Mouse (Mus musculus) limb, embryonic 14.5 days (tissue): Measurements from ENCODE around the gene Wdtc1. TPM values are rescaled to one million over a fixed set of nuclear protein-coding genes. Genes with fewer than 3 reads are reported as not detected.

Experiments
- ATAC-seq: fragments of 200-750 bp; cut with Nextera tagmentation; 2 replicates; pipeline ENCODE4 v1.8.0; 2017; ENCODE audit warnings: low read depth, moderate number of reproducible peaks, moderate TSS enrichment; ENCODE audit not compliant: low FRiP score
- DNase-seq: peaks from one replicate; pipeline ENCODE4 v3.0.0-alpha.2; 2015; ENCODE audit warnings: low spot score
- H3K27ac ChIP-seq: fragments of 300-500 bp; sonication (generic); replicated peaks from 2 replicates; pipeline ENCODE4 v1.5.1; 2014; ENCODE audit warnings: low read depth, mild to moderate bottlenecking, low read length, moderate library complexity, mixed read lengths
- H3K27me3 ChIP-seq: fragments of 300-500 bp; sonication (generic); 2 replicates; pipeline ENCODE4 v1.6.1; 2014; ENCODE audit warnings: low read length, mixed read lengths; ENCODE audit not compliant: control insufficient read depth, insufficient read depth
- H3K36me3 ChIP-seq: fragments of 300-500 bp; sonication (generic); 2 replicates; pipeline ENCODE4 v1.6.1; 2014; ENCODE audit warnings: mild to moderate bottlenecking, low read length, moderate library complexity, mixed read lengths; ENCODE audit not compliant: control insufficient read depth, insufficient read depth
- H3K4me1 ChIP-seq: fragments of 300-500 bp; sonication (generic); 2 replicates; pipeline ENCODE4 v1.6.1; 2014; ENCODE audit warnings: antibody characterized with exemption, low read length, mixed read lengths; ENCODE audit not compliant: control insufficient read depth, insufficient read depth
- H3K4me2 ChIP-seq: fragments of 300-500 bp; sonication (generic); replicated peaks from 2 replicates; pipeline ENCODE4 v1.6.1; 2014; ENCODE audit warnings: low read depth, mild to moderate bottlenecking, low read length, moderate library complexity; ENCODE audit not compliant: severe bottlenecking
- H3K4me3 ChIP-seq: fragments of 300-500 bp; sonication (generic); replicated peaks from 2 replicates; pipeline ENCODE4 v1.5.1; 2014; ENCODE audit warnings: low read length
- H3K9ac ChIP-seq: fragments of 300-500 bp; sonication (generic); 2 replicates; pipeline ENCODE4 v1.6.1; 2014; ENCODE audit warnings: mild to moderate bottlenecking, low read depth, low read length, moderate library complexity; ENCODE audit not compliant: severe bottlenecking
- H3K9me3 ChIP-seq: fragments of 300-500 bp; sonication (generic); 2 replicates; pipeline ENCODE4 v1.6.1; 2016; ENCODE audit warnings: low read length; ENCODE audit not compliant: control insufficient read depth
- POLR2A ChIP-seq: fragments of 200-500 bp; IDR thresholded peaks from 2 replicates; pipeline ENCODE4 v1.8.0; 2012; ENCODE audit warnings: inconsistent platforms, mild to moderate bottlenecking, moderate library complexity, borderline replicate concordance; ENCODE audit not compliant: insufficient read depth, insufficient read length; ENCODE audit errors: extremely low read depth
- WGBS: fragments of 180-500 bp; shearing (Covaris S2); extraction: QIAGEN DNeasy Blood & Tissue Kit; methylation state at CpG from one replicate; pipeline ENCODE4 v1.1.7; 2014; 5-methylcytosine and 5-hydroxymethylcytosine counted together
- polyA plus RNA-seq, 2 experiments: library from polyadenylated mRNA; depleted of rRNA in 1 of 2; stranded (reverse) in 1 of 2; unstranded in 1 of 2; fragments of >200 nt; fragmentation: Nextera tagmentation in 1 of 2; extraction: Ambion mirVana in 1 of 2; gene quantifications; 2 replicates each; pipeline versions ENCODE4 v1.2.1 to v1.2.3; 2012 to 2014

Wdtc1 gene
- polyA plus RNA-seq, 2 experiments: 17.6 to 27.8 TPM

GRCm38 (mm10) chr4:133257798-133258408, 95.4 kb downstream of the Wdtc1 start:
- Histone ChIP-seq H3K4me2 (no peak overlapping the region), H3K27ac (no peak overlapping the region), H3K36me3 (no peaks in the 10 kb centered on the region), H3K9ac (no peak overlapping the region), H3K9me3 (no peaks in the 10 kb centered on the region), H3K4me1 (no peaks in the 10 kb centered on the region), H3K4me3 (no peak overlapping the region), H3K27me3 (peaks cover 8% of the 10 kb centered on the region)
- 72% methylated on average over 11 of the region's 12 CpGs for WGBS
- no peak for ATAC-seq
- TF ChIP-seq POLR2A: no peak
- no peak for DNase-seq

DNA sequence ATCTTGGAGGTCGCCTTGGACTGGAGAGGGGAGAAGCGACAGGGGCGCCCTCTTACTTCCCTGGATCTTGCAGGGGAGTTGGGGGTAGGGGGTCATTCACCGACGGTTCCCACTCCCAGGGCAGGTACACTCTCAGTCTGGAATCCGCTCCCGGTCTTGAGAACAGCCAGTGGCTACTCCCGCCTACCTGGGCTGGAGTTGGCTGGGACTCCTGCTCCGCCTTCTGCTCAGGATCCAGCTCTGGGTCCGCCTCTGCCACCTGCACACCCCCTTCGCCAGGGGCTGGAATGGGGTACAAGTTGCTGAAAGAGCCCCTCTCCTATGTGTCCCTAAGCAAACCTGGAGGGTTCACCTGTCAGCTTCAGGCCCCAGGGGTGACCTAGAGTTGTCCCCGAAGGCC, 96.1 kb downstream of the Wdtc1 start:
- TF ChIP-seq POLR2A: no peak
- peak overlapping the region; percentile 10; the same call in 1 of the 2 replicates for H3K4me3 ChIP-seq
- no peak for DNase-seq
- 23% methylated on average over 12 of the region's 12 CpGs for WGBS
- no peaks in the 10 kb centered on the region for H3K9me3 ChIP-seq
- peak overlapping the region; percentile 26 for H3K4me2 ChIP-seq
- H3K36me3 ChIP-seq: no peaks in the 10 kb centered on the region
- H3K27ac ChIP-seq: no peak overlapping the region
- ATAC-seq: no peak
- H3K9ac ChIP-seq: no peak overlapping the region
- H3K4me1 ChIP-seq: no peaks in the 10 kb centered on the region
- H3K27me3 ChIP-seq: peaks cover 11% of the 10 kb centered on the region

- no peak for ATAC-seq
- Histone ChIP-seq H3K9ac (no peak overlapping the region), H3K36me3 (no peaks in the 10 kb centered on the region), H3K4me2 (peak overlapping the region; percentile 26), H3K27me3 (peaks cover 16% of the 10 kb centered on the region), H3K27ac (no peak overlapping the region), H3K4me3 (peak overlapping the region; percentile 10; the same call in 1 of the 2 replicates), H3K9me3 (no peaks in the 10 kb centered on the region), H3K4me1 (no peaks in the 10 kb centered on the region)
- DNase-seq: no peak
- WGBS: 16% methylated on average over 24 of the region's 24 CpGs
- TF ChIP-seq POLR2A: no peak
Observed at GRCm38 (mm10) chr4:133256820-133257219, 96.5 kb downstream of the Wdtc1 start.

GRCm38 (mm10) chr4:133255392-133255791, 97.9 kb downstream of the Wdtc1 start:
- peaks cover 29% of the 10 kb centered on the region for H3K27me3 ChIP-seq
- TF ChIP-seq POLR2A: no peak
- no peak for ATAC-seq
- WGBS: 55% methylated on average over 5 of the region's 6 CpGs
- DNase-seq: no peak
- H3K9ac ChIP-seq: no peak overlapping the region
- H3K9me3 ChIP-seq: no peaks in the 10 kb centered on the region
- no peaks in the 10 kb centered on the region for H3K36me3 ChIP-seq
- no peak overlapping the region for H3K27ac ChIP-seq
- peaks cover 6% of the 10 kb centered on the region; the same call in 1 of the 2 replicates for H3K4me1 ChIP-seq
- H3K4me2 ChIP-seq: no peak overlapping the region
- H3K4me3 ChIP-seq: no peak overlapping the region

- ATAC-seq (no peak), DNase-seq (no peak)
- H3K4me3 ChIP-seq: no peak overlapping the region
- no peak for TF ChIP-seq POLR2A
- H3K4me1 ChIP-seq: peaks cover 6% of the 10 kb centered on the region; the same call in 1 of the 2 replicates
- no peaks in the 10 kb centered on the region for H3K9me3 ChIP-seq
- WGBS: 62% methylated on average over 12 of the region's 12 CpGs
- H3K27ac ChIP-seq: no peak overlapping the region
- no peaks in the 10 kb centered on the region for H3K36me3 ChIP-seq
- H3K9ac ChIP-seq: no peak overlapping the region
- H3K4me2 ChIP-seq: no peak overlapping the region
- peaks cover 35% of the 10 kb centered on the region for H3K27me3 ChIP-seq
Observed at GRCm38 (mm10) chr4:133253412-133253811, 99.9 kb downstream of the Wdtc1 start.
